Mouse (Mus musculus) embryo, embryonic 11 days (tissue): ENCODE measurements around the gene Pmch.

Experiments used
- DNase-seq: peaks from one replicate; pipeline ENCODE4 v3.0.0-alpha.2; 2015

Gene Pmch

GRCm38 (mm10) chr10:88090772-88091171 is at the start of gene Pmch:
TSS of gene Pmch (plus strand) at chr10:88091072.
- DNase-seq = no peak

GRCm38 (mm10) chr10:88044297-88044696 is 46.6 kb upstream of the Pmch start:
- DNase-seq = no peak

GRCm38 (mm10) chr10:88046098-88046771 is 44.6 kb upstream of the Pmch start:
- DNase-seq = peak; percentile 87

- DNase-seq = no peak
Measured at GRCm38 (mm10) chr10:88054233-88054985, 36.5 kb upstream of the Pmch start.

GRCm38 (mm10) chr10:88056950-88057649 is 33.8 kb upstream of the Pmch start:
- no peak for DNase-seq

- peak; percentile 30 for DNase-seq
Measured at GRCm38 (mm10) chr10:88063436-88063835, 27.4 kb upstream of the Pmch start.

- no peak for DNase-seq
Measured at GRCm38 (mm10) chr10:88064872-88065271, 26.0 kb upstream of the Pmch start.

GRCm38 (mm10) chr10:88067377-88067776 is 23.5 kb upstream of the Pmch start:
- DNase-seq = no peak

GRCm38 (mm10) chr10:88106169-88106568 is 15.3 kb downstream of the Pmch start:
- DNase-seq = no peak

GRCm38 (mm10) chr10:88113290-88113689 is 22.4 kb downstream of the Pmch start:
- no peak for DNase-seq

GRCm38 (mm10) chr10:88119721-88120120 is 28.8 kb downstream of the Pmch start:
- peak; percentile 18 for DNase-seq

GRCm38 (mm10) chr10:88135630-88136029 is 44.8 kb downstream of the Pmch start:
- DNase-seq = no peak
